Mouse (Mus musculus): ENCODE data around the gene Xylb.

- TF ChIP-seq CTCF (IDR thresholded peaks at IDR 0.05; ENCODE audit: low read depth, low read length) = no peak
- no peak for TF ChIP-seq POLR2A (IDR thresholded peaks at IDR 0.05; ENCODE audit: borderline replicate concordance, low read depth, low read length)
These were observed 46.1 kb downstream of the Xylb start for GRCm38 (mm10) chr9:119403236-119403641.

Data from bone marrow macrophage, adult 2 months (primary cell).